Mouse (Mus musculus): Measurements from ENCODE around the gene Pced1a. TPM values are rescaled to one million over a fixed set of nuclear protein-coding genes. Genes with fewer than 3 reads are reported as not detected.
A peak's percentile ranks its signal among the peaks of the same experiment; 100 is the strongest.
"Not testable (repeated sequence)": the region's sequence is repeated elsewhere in the genome, so short reads cannot be mapped to it uniquely, and the experiment has no call there.

Pced1a gene
- polyA plus RNA-seq, 1 experiment from 2014 or later, result 8.9 TPM

- H3K27me3 ChIP-seq (replicated peaks; ENCODE audit: control insufficient read depth, insufficient read depth, low read length), result no peaks in the 10 kb centered on the region
- H3K9ac ChIP-seq (ENCODE audit: low read length), result no peak overlapping the region
- no peaks in the 10 kb centered on the region for H3K36me3 ChIP-seq (ENCODE audit: control insufficient read depth, insufficient read depth, low read length)
- WGBS, result 90% methylated on average over 2 of the region's 2 CpGs
- no peak overlapping the region for H3K4me2 ChIP-seq (ENCODE audit: low read length)
- H3K9me3 ChIP-seq (replicated peaks; ENCODE audit: control insufficient read depth, low read length), result no peaks in the 10 kb centered on the region
- H3K4me1 ChIP-seq (ENCODE audit: control insufficient read depth, insufficient read depth, low read length), result no peaks in the 10 kb centered on the region
- H3K4me3 ChIP-seq (ENCODE audit: low read depth, low read length), result no peak overlapping the region
- no peak overlapping the region for H3K27ac ChIP-seq (ENCODE audit: low read depth, low read length)
- ATAC-seq (no peak), DNase-seq (ENCODE audit: low spot score) (peak; percentile 22)
Observed at GRCm38 (mm10) chr2:130388796-130389195, 35.7 kb downstream of the Pced1a start.

GRCm38 (mm10) chr2:130386212-130386611, 38.3 kb downstream of the Pced1a start:
- WGBS, result 82% methylated on average over 1 of the region's 1 CpGs
- Histone ChIP-seq H3K9ac (ENCODE audit: low read length) (no peak overlapping the region), H3K36me3 (ENCODE audit: control insufficient read depth, insufficient read depth, low read length) (no peaks in the 10 kb centered on the region), H3K27ac (ENCODE audit: low read depth, low read length) (no peak overlapping the region), H3K4me1 (ENCODE audit: control insufficient read depth, insufficient read depth, low read length) (no peaks in the 10 kb centered on the region), H3K4me3 (ENCODE audit: low read depth, low read length) (no peak overlapping the region), H3K9me3 (replicated peaks; ENCODE audit: control insufficient read depth, low read length) (no peaks in the 10 kb centered on the region), H3K27me3 (replicated peaks; ENCODE audit: control insufficient read depth, insufficient read depth, low read length) (no peaks in the 10 kb centered on the region), H3K4me2 (ENCODE audit: low read length) (no peak overlapping the region)
- no peak for ATAC-seq
- DNase-seq (ENCODE audit: low spot score), result no peak

- no peaks in the 10 kb centered on the region for H3K36me3 ChIP-seq (ENCODE audit: control insufficient read depth, insufficient read depth, low read length)
- H3K4me2 ChIP-seq (ENCODE audit: low read length), result no peak overlapping the region
- no peak overlapping the region for H3K4me3 ChIP-seq (ENCODE audit: low read depth, low read length)
- 65% methylated on average over 6 of the region's 6 CpGs for WGBS
- ATAC-seq (no peak), DNase-seq (ENCODE audit: low spot score) (no peak)
- H3K27me3 ChIP-seq (replicated peaks; ENCODE audit: control insufficient read depth, insufficient read depth, low read length), result no peaks in the 10 kb centered on the region
- H3K27ac ChIP-seq (ENCODE audit: low read depth, low read length), result no peak overlapping the region
- no peaks in the 10 kb centered on the region for H3K9me3 ChIP-seq (replicated peaks; ENCODE audit: control insufficient read depth, low read length)
- H3K9ac ChIP-seq (ENCODE audit: low read length), result no peak overlapping the region
- no peaks in the 10 kb centered on the region for H3K4me1 ChIP-seq (ENCODE audit: control insufficient read depth, insufficient read depth, low read length)
Observed at GRCm38 (mm10) chr2:130383895-130384294, 40.6 kb downstream of the Pced1a start.

- no peak overlapping the region for H3K27ac ChIP-seq (ENCODE audit: low read depth, low read length)
- H3K9ac ChIP-seq (ENCODE audit: low read length), result no peak overlapping the region
- no peaks in the 10 kb centered on the region for H3K4me1 ChIP-seq (ENCODE audit: control insufficient read depth, insufficient read depth, low read length)
- no peak overlapping the region for H3K4me2 ChIP-seq (ENCODE audit: low read length)
- DNase-seq (ENCODE audit: low spot score), result no peak
- H3K4me3 ChIP-seq (ENCODE audit: low read depth, low read length), result no peak overlapping the region
- no peaks in the 10 kb centered on the region for H3K27me3 ChIP-seq (replicated peaks; ENCODE audit: control insufficient read depth, insufficient read depth, low read length)
- H3K9me3 ChIP-seq (replicated peaks; ENCODE audit: control insufficient read depth, low read length), result no peaks in the 10 kb centered on the region
- WGBS, result 21% methylated on average over 3 of the region's 3 CpGs
- no peak for ATAC-seq
- no peaks in the 10 kb centered on the region for H3K36me3 ChIP-seq (ENCODE audit: control insufficient read depth, insufficient read depth, low read length)
Observed at GRCm38 (mm10) chr2:130383205-130383604, 41.3 kb downstream of the Pced1a start.

GRCm38 (mm10) chr2:130374951-130375350, 49.5 kb downstream of the Pced1a start:
- Histone ChIP-seq H3K9ac (ENCODE audit: low read length) (no peak overlapping the region), H3K27me3 (replicated peaks; ENCODE audit: control insufficient read depth, insufficient read depth, low read length) (no peaks in the 10 kb centered on the region), H3K27ac (ENCODE audit: low read depth, low read length) (no peak overlapping the region), H3K4me1 (ENCODE audit: control insufficient read depth, insufficient read depth, low read length) (no peaks in the 10 kb centered on the region), H3K9me3 (replicated peaks; ENCODE audit: control insufficient read depth, low read length) (no peaks in the 10 kb centered on the region), H3K36me3 (ENCODE audit: control insufficient read depth, insufficient read depth, low read length) (no peaks in the 10 kb centered on the region), H3K4me2 (ENCODE audit: low read length) (no peak overlapping the region), H3K4me3 (ENCODE audit: low read depth, low read length) (no peak overlapping the region)
- 77% methylated on average over 4 of the region's 4 CpGs for WGBS
- ATAC-seq (no peak), DNase-seq (ENCODE audit: low spot score) (no peak)

GRCm38 (mm10) chr2:130373026-130373425, 51.5 kb downstream of the Pced1a start:
- H3K9ac ChIP-seq (ENCODE audit: low read length); H3K4me3 ChIP-seq (ENCODE audit: low read depth, low read length); H3K27ac ChIP-seq (ENCODE audit: low read depth, low read length); H3K4me2 ChIP-seq (ENCODE audit: low read length); H3K36me3 ChIP-seq (ENCODE audit: control insufficient read depth, insufficient read depth, low read length); H3K27me3 ChIP-seq (replicated peaks; ENCODE audit: control insufficient read depth, insufficient read depth, low read length); H3K4me1 ChIP-seq (ENCODE audit: control insufficient read depth, insufficient read depth, low read length); H3K9me3 ChIP-seq (replicated peaks; ENCODE audit: control insufficient read depth, low read length); DNase-seq (ENCODE audit: low spot score); ATAC-seq: not testable (repeated sequence)
- WGBS, result 63% methylated on average over 1 of the region's 1 CpGs

- DNase-seq (ENCODE audit: low spot score) (no peak), ATAC-seq (no peak)
- Histone ChIP-seq H3K36me3 (ENCODE audit: control insufficient read depth, insufficient read depth, low read length) (no peaks in the 10 kb centered on the region), H3K4me1 (ENCODE audit: control insufficient read depth, insufficient read depth, low read length) (no peaks in the 10 kb centered on the region), H3K9ac (ENCODE audit: low read length) (no peak overlapping the region), H3K9me3 (replicated peaks; ENCODE audit: control insufficient read depth, low read length) (no peaks in the 10 kb centered on the region), H3K27me3 (replicated peaks; ENCODE audit: control insufficient read depth, insufficient read depth, low read length) (peaks cover 9% of the 10 kb centered on the region; the same call in 1 of the 2 replicates), H3K27ac (ENCODE audit: low read depth, low read length) (no peak overlapping the region), H3K4me2 (ENCODE audit: low read length) (no peak overlapping the region), H3K4me3 (ENCODE audit: low read depth, low read length) (no peak overlapping the region)
- WGBS, result 74% methylated on average over 4 of the region's 4 CpGs
Observed at GRCm38 (mm10) chr2:130367386-130367785, 57.1 kb downstream of the Pced1a start.

Other genes with a start within 250 kb of the Pced1a start
- 532 and 571 TPM in 2 replicates for gene Snrpb, start 245.3 kb downstream of the Pced1a start, polyA plus RNA-seq (2014; fragmentation: Nextera tagmentation; extraction: Ambion mirVana)
- not detected in 2 replicates for gene Tmc2, start 229.5 kb downstream of the Pced1a start, polyA plus RNA-seq (2014; fragmentation: Nextera tagmentation; extraction: Ambion mirVana)
- 264 and 265 TPM in 2 replicates for gene Nop56, start 150.3 kb downstream of the Pced1a start, polyA plus RNA-seq (2014; fragmentation: Nextera tagmentation; extraction: Ambion mirVana)
- gene Idh3b, start 140.2 kb downstream of the Pced1a start, polyA plus RNA-seq (2014; fragmentation: Nextera tagmentation; extraction: Ambion mirVana), result 178 and 184 TPM in 2 replicates
- gene Ebf4, start 129.5 kb downstream of the Pced1a start, polyA plus RNA-seq (2014; fragmentation: Nextera tagmentation; extraction: Ambion mirVana), result 2.1 and 2.4 TPM in 2 replicates
- 10.1 and 10.9 TPM in 2 replicates for gene Cpxm1, start 27.1 kb downstream of the Pced1a start, polyA plus RNA-seq (2014; fragmentation: Nextera tagmentation; extraction: Ambion mirVana)
- gene Gm28372, start 19.5 kb downstream of the Pced1a start, polyA plus RNA-seq (2014; fragmentation: Nextera tagmentation; extraction: Ambion mirVana), result not detected in 2 replicates
- gene 1700020A23Rik, start 19.4 kb downstream of the Pced1a start, polyA plus RNA-seq (2014; fragmentation: Nextera tagmentation; extraction: Ambion mirVana), result not detected in 2 replicates
- gene Tmem239, start 18.2 kb downstream of the Pced1a start, polyA plus RNA-seq (2014; fragmentation: Nextera tagmentation; extraction: Ambion mirVana), result not detected in 2 replicates
- 92.2 and 99.3 TPM in 2 replicates for gene Vps16, start 362 bp downstream of the Pced1a start, polyA plus RNA-seq (2014; fragmentation: Nextera tagmentation; extraction: Ambion mirVana)
- gene Ptpra, start 25.6 kb upstream of the Pced1a start, polyA plus RNA-seq (2014; fragmentation: Nextera tagmentation; extraction: Ambion mirVana), result 130 and 135 TPM in 2 replicates
- 94.7 and 98.1 TPM in 2 replicates for gene Mrps26, start 139.0 kb upstream of the Pced1a start, polyA plus RNA-seq (2014; fragmentation: Nextera tagmentation; extraction: Ambion mirVana)
- gene Oxt, start 151.5 kb upstream of the Pced1a start, polyA plus RNA-seq (2014; fragmentation: Nextera tagmentation; extraction: Ambion mirVana), result 0.66 TPM in 1 of 2 replicates, not detected in the other
- gene Avp, start 157.9 kb upstream of the Pced1a start, polyA plus RNA-seq (2014; fragmentation: Nextera tagmentation; extraction: Ambion mirVana), result 17.7 and 27.0 TPM in 2 replicates
- gene Fastkd5, start 205.3 kb upstream of the Pced1a start, polyA plus RNA-seq (2014; fragmentation: Nextera tagmentation; extraction: Ambion mirVana), result 14.0 and 15.9 TPM in 2 replicates
- gene Ubox5, start 205.3 kb upstream of the Pced1a start, polyA plus RNA-seq (2014; fragmentation: Nextera tagmentation; extraction: Ambion mirVana), result 13.0 and 14.9 TPM in 2 replicates
- gene Lzts3, start 218.1 kb upstream of the Pced1a start, polyA plus RNA-seq (2014; fragmentation: Nextera tagmentation; extraction: Ambion mirVana), result 1.6 and 2.5 TPM in 2 replicates
- 49.8 and 55.9 TPM in 2 replicates for gene Ddrgk1, start 240.0 kb upstream of the Pced1a start, polyA plus RNA-seq (2014; fragmentation: Nextera tagmentation; extraction: Ambion mirVana)
- 125 and 131 TPM in 2 replicates for gene Itpa, start 242.9 kb upstream of the Pced1a start, polyA plus RNA-seq (2014; fragmentation: Nextera tagmentation; extraction: Ambion mirVana)